Mouse (Mus musculus): ENCODE data around the gene Ppp1r14c. TPM values are rescaled to one million over a fixed set of nuclear protein-coding genes. Genes with fewer than 3 reads are reported as not detected.
"Not testable (repeated sequence)": the region's sequence is repeated elsewhere in the genome, so short reads cannot be mapped to it uniquely, and the experiment has no call there.

The Ppp1r14c gene
- polyA plus RNA-seq, 1 experiment from 2014 or later: 92.5 TPM

DNA sequence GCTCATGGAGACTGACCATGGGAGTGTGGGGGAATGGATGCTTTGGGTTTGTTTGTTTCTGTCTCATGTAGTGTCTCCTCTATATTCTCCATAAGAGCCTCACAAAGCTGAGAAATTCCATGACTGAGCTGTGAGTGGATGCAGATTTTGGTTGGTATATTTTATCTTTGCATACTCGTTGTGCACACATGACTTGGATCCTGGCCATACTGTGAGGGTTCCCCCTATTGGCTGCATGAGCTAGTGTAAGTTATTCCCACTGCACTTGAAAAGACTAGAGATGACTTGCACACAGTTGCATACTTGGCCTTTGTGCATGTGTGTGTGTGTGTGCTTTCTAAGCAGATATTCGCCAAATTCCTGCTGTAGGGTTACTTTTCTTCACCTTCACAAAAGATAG, 40.4 kb downstream of the Ppp1r14c start:
- Histone ChIP-seq H3K4me3 (no peak overlapping the region), H3K27me3 (ENCODE audit: insufficient read depth, poor library complexity, severe bottlenecking) (no peaks in the 10 kb centered on the region), H3K27ac (no peak overlapping the region), H3K36me3 (no peaks in the 10 kb centered on the region), H3K9me3 (no peaks in the 10 kb centered on the region), H3K4me1 (peaks cover 33% of the 10 kb centered on the region)
- DNase-seq (ENCODE audit: low spot score): no peak
- 76% methylated on average over 2 of the region's 2 CpGs for WGBS

DNA sequence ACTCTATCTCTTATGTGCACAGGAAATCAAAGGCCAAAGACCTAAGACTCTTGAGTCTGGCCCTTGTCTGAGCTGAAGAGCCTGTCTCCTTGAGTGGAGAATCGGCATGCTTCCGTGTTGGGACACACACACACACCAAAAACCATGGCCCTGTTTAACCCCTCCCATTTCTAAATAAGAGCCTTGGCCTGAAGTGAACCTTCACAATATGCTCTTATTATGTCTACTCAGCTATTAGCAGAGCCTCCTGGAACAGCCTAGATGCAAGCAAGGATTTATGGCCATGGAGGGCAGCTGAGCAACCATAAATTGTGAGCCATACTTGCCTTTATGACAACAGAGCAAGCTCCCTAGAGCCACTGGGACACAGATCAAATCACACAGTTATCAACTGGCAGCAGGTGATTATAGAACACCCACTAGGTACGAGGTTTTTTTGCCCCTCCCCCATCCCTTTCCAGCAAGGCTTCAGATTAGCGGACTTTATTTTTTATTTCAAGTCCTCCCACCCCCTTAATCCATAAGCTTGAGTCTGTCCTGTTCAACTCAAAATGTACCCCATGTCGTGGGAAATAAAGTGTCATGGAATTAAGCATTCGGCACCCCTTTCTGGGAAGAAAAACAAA, 42.3 kb downstream of the Ppp1r14c start:
- no peak overlapping the region for H3K27ac ChIP-seq
- 60% methylated on average over 6 of the region's 6 CpGs for WGBS

DNA sequence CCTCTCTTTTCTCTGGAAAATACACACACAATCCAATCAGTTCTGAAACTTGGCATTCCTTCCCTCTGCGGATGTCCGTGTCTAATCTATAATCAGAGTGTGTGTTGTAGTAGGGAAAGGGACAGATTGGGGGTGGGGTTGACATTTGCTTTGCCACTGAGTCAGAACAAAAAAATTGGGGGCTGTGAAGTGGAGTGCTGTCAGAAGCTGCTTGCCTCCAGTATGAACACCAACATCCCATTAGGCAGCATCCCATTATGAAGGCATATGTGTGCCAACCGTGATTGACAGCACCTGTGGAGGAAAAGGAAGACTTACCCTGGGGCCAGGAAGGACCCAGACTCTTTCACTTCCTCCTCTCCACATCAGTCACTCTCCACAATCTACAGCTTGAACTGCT, 42.8 kb downstream of the Ppp1r14c start:
- Histone ChIP-seq H3K36me3 (no peaks in the 10 kb centered on the region), H3K4me1 (peaks cover 44% of the 10 kb centered on the region), H3K4me3 (no peak overlapping the region), H3K27me3 (ENCODE audit: insufficient read depth, poor library complexity, severe bottlenecking) (no peaks in the 10 kb centered on the region), H3K27ac (no peak overlapping the region), H3K9me3 (no peaks in the 10 kb centered on the region)
- 51% methylated on average over 3 of the region's 3 CpGs for WGBS
- DNase-seq (ENCODE audit: low spot score): no peak

More for the DNA sequence above, 42.3 kb downstream of the Ppp1r14c start:
- H3K4me1 ChIP-seq: peaks cover 39% of the 10 kb centered on the region
- DNase-seq (ENCODE audit: low spot score): no peak
- H3K27me3 ChIP-seq (ENCODE audit: insufficient read depth, poor library complexity, severe bottlenecking): no peaks in the 10 kb centered on the region
- no peaks in the 10 kb centered on the region for H3K9me3 ChIP-seq
- no peaks in the 10 kb centered on the region for H3K36me3 ChIP-seq
- no peak overlapping the region for H3K4me3 ChIP-seq

DNA sequence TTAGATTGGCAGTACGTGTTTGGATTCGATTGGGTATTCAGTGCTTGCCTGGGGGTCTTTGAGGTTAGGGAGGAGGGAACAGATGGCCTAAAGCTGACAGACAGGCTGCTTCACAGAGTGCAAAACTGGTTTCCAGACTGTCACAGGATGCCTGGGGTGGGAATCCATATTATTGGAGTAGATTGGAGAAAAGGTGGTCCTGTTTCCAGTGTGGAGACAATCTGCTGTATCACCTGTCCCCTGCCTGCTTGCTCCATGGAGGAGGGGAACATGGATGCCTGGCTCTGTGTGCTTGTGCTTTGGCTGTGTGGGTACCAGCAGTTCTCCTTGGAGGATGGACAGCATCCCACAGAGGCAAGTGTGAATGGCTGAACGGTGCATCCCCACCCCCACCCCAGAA, 45.4 kb downstream of the Ppp1r14c start:
- H3K36me3 ChIP-seq: no peaks in the 10 kb centered on the region
- H3K4me1 ChIP-seq: peaks cover 70% of the 10 kb centered on the region
- no peaks in the 10 kb centered on the region for H3K27me3 ChIP-seq (ENCODE audit: insufficient read depth, poor library complexity, severe bottlenecking)
- 0 out of 2 replicates have a peak overlapping the region, but pooled peaks have one; percentile 6 for H3K27ac ChIP-seq
- no peaks in the 10 kb centered on the region for H3K9me3 ChIP-seq
- H3K4me3 ChIP-seq: no peak overlapping the region
- no peak for DNase-seq (ENCODE audit: low spot score)
- WGBS: 58% methylated on average over 3 of the region's 3 CpGs

DNA sequence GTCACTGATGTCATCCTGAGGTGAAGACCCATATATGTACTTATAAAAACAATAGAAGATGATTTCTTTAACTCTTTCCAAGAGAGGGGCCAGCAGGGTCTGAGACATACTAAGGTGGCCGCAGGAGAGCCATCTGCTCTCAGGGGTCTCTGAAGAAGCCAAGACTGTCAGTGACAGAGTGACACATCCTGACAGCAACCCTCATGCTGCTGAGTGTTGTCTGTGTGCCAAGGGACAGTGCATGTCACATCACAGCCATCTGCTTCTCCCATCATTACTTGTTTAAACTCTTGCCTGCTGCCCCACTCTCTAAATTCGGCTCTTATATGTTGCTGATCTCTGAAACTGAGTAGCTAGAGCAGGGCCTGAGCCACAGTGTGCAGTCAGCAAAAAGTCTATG, 45.8 kb downstream of the Ppp1r14c start:
- Histone ChIP-seq H3K27ac (peak overlapping the region; percentile 6; the same call in 1 of the 2 replicates), H3K4me3 (no peak overlapping the region), H3K36me3 (no peaks in the 10 kb centered on the region), H3K4me1 (peaks cover 74% of the 10 kb centered on the region), H3K9me3 (no peaks in the 10 kb centered on the region), H3K27me3 (ENCODE audit: insufficient read depth, poor library complexity, severe bottlenecking) (no peaks in the 10 kb centered on the region)
- 65% methylated on average over 2 of the region's 2 CpGs for WGBS
- DNase-seq (ENCODE audit: low spot score): no peak

DNA sequence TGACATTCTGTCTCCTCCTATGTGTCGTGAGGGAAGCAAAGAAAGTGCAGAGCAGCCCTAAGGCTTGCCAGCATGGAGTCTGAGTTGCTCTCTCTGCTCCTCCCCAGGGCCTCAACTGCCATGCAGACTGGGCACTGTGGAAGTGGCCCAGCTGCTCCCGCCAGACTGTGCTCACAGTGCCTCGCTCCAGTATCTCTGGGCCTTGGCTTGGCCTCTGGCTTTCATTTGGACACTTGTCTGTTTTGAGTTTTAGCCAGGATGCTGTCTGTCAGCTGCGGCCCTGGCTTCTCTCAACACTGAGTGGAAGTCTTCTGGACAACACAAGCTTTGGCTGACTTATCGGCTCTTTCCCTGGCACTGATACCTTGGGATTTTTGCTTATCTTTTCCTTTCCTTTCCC, 49.0 kb downstream of the Ppp1r14c start:
- Histone ChIP-seq H3K4me1 (peaks cover 72% of the 10 kb centered on the region), H3K27ac (peak overlapping the region; percentile 83), H3K27me3 (ENCODE audit: insufficient read depth, poor library complexity, severe bottlenecking) (no peaks in the 10 kb centered on the region), H3K4me3 (no peak overlapping the region), H3K9me3 (no peaks in the 10 kb centered on the region), H3K36me3 (no peaks in the 10 kb centered on the region)
- 11% methylated on average over 5 of the region's 5 CpGs for WGBS
- DNase-seq (ENCODE audit: low spot score): peak; percentile 87

DNA sequence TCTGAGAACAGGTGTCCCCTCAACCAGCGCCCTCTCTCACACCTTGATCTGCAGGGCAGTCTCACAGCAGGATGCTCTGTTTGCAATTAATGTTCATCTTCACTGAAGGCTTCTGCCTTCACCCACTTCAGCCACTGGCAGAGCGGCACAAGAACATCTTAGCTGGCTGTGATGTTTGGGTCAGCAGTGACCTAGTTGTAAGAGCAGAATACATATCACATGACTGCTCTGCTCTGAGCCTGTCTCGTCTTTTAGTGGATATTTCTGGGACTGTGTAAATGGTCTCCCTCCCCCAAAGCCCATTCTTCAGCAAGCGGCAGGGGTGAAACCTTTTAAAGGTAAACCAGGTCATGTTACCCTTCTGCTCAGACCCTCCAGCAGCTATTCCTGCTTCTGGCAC, 50.7 kb downstream of the Ppp1r14c start:
- 48% methylated on average over 4 of the region's 4 CpGs for WGBS
- no peak for DNase-seq (ENCODE audit: low spot score)
- Histone ChIP-seq H3K4me3 (no peak overlapping the region), H3K27me3 (ENCODE audit: insufficient read depth, poor library complexity, severe bottlenecking) (no peaks in the 10 kb centered on the region), H3K36me3 (no peaks in the 10 kb centered on the region), H3K4me1 (peaks cover 75% of the 10 kb centered on the region), H3K9me3 (no peaks in the 10 kb centered on the region), H3K27ac (peak overlapping the region; percentile 79)

DNA sequence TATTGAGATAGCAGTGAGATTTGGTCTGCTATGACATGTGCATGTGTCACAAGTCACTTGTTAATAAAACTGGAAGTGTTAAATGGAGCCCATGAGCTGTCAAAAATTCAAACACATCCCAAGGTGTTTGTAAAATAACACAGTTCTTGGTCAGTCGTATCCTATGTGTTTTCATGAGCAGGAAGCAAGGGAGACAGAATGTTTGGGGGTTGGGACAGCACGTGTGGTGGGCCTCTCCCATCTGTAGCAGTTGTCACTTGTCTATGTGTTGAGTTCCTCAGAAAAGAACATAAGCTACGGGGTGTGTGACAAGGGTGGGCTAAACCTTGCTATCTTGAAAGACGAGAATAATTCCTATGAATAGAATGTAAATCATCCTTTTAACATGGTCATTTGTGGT, 51.6 kb downstream of the Ppp1r14c start:
- Histone ChIP-seq H3K4me1 (peaks cover 66% of the 10 kb centered on the region), H3K36me3 (no peaks in the 10 kb centered on the region), H3K27ac (no peak overlapping the region; the same call in none of the 2 replicates), H3K4me3 (no peak overlapping the region), H3K27me3 (ENCODE audit: insufficient read depth, poor library complexity, severe bottlenecking) (no peaks in the 10 kb centered on the region), H3K9me3 (no peaks in the 10 kb centered on the region)
- DNase-seq (ENCODE audit: low spot score): no peak
- 34% methylated on average over 4 of the region's 4 CpGs for WGBS

DNA sequence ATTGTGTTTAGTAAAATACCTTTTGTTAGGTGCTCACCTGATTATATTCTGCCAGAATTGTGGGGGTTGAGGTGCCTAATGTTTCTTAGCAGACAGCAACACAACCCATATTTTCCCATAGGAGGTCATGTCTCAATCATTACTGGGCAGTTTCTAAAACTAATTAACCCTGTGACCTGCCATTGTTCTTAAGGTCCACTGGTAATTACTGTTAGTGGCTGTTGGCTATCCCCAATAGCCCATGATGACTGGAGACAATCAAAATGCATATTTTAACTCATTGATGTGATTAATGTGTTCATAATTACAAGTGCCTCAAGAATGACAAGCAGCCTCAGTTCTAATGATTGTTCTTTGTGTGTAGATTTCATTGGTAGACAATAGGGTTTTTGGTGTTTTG, 58.2 kb downstream of the Ppp1r14c start:
- Histone ChIP-seq H3K4me1 (peaks cover 21% of the 10 kb centered on the region), H3K27ac (no peak overlapping the region), H3K36me3 (peaks cover 6% of the 10 kb centered on the region; the same call in 1 of the 2 replicates), H3K4me3 (no peak overlapping the region), H3K27me3 (ENCODE audit: insufficient read depth, poor library complexity, severe bottlenecking) (no peaks in the 10 kb centered on the region), H3K9me3 (no peaks in the 10 kb centered on the region)
- no peak for DNase-seq (ENCODE audit: low spot score)

DNA sequence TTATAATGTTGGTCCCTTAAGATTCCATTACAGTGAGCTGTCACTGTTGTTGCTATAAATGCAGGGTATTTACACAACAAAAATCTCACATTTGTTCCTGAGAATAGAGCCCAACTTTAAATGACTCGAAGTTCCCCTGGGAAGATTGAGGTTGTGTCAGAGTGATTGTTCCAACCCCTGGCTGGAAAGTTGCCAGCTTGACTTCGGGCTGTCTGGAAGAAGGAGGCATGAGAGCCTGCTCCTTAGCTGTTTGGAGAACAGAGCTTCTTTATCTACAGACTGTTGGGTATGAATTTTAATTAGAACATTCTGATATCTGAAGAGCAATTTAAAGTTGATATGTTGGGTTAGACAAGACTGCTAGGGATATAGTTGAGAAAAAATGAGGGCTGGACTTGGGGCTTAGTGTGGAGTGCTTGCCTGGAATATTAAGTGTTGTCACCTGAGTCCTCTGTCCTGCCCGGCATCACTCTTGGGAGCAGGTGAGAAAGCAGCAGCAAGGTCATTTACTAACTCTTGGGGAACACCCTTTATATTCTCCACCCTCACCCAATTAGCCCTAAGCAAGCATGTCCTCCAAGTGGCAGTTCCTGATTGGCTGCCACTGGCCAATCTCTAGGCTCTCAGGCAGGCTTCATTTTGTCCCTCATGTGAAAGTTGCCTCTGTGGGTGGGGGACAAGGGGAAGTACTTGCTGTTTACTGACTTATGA, 62.0 kb downstream of the Ppp1r14c start:
- 42% methylated on average over 3 of the region's 3 CpGs for WGBS
- no peaks in the 10 kb centered on the region for H3K9me3 ChIP-seq
- peaks cover 6% of the 10 kb centered on the region; the same call in 1 of the 2 replicates for H3K36me3 ChIP-seq
- H3K27ac ChIP-seq: no peak overlapping the region; the same call in 1 of the 2 replicates
- no peak for DNase-seq (ENCODE audit: low spot score)
- no peaks in the 10 kb centered on the region for H3K27me3 ChIP-seq (ENCODE audit: insufficient read depth, poor library complexity, severe bottlenecking)
- H3K4me3 ChIP-seq: no peak overlapping the region
- peaks cover 31% of the 10 kb centered on the region for H3K4me1 ChIP-seq

DNA sequence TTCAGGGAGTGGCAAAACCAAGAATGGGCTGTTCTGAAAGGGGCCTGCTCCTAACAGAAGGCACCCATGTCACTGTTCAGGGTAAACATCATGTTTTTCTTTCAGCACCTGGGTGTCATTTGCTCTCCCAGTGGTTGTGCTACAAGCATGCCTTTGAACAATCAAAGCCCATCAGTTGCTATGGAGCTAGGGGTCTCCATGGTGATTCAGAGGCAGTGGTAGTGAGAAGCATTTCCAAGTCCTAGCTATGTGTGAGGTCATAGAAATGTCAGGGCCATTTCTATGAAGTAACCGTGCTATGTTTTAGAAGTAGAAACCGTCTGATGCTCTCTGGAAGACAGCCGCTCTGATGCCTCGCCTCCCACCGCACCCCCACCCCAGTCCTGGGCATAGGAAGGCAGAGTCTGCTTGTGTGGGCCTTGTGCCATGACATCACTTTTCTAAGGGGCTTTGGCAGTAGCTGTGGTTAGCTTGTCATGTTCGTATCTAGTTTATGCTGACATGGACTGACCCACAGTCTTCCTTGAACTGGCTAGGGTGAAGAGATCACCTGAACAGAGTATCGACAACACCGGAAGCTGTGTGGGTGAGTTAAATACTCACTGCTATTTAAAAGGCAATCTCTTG, 69.1 kb downstream of the Ppp1r14c start:
- Histone ChIP-seq H3K4me1 (peaks cover 13% of the 10 kb centered on the region), H3K27ac (no peak overlapping the region), H3K36me3 (peaks cover 27% of the 10 kb centered on the region), H3K9me3 (no peaks in the 10 kb centered on the region), H3K4me3 (no peak overlapping the region), H3K27me3 (ENCODE audit: insufficient read depth, poor library complexity, severe bottlenecking) (no peaks in the 10 kb centered on the region)
- WGBS: 90% methylated on average over 8 of the region's 8 CpGs
- DNase-seq (ENCODE audit: low spot score): no peak

DNA sequence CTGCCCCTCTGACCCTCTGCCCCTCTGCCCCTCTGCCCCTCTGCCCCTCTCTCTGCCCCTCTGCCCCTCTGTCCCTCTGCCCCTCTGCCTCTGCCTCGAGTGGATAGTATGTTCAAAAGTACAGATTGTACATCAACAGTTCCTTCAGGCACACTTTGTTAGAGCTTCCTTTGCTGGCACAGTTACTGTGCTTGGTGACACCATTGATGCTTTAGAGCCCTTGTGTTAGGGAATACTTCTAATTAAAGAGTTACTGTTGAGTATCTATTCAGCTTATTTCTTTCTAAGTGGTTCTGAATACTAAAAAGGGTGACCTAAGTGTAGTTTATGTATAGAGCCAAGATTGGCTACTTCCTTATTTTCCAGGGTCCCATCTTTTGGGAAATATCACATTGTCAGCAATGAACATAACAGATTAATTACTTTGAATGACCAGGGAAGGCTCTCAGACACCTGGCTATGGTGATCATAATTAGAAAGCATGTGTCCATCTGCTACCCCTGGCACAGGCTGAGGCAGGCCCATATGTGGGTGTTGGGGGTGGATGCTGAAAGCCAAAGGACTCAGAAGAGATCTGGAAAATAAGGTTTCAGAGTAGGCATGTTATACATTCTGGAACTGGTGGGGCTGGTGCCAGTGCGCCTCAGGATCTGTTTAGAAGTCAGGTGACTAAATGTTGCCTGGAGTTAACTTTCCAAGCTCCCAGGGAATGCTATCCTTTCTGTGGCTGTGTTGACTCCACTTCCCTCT, 75.0 kb downstream of the Ppp1r14c start:
- Histone ChIP-seq H3K4me3 (no peak overlapping the region), H3K27ac (no peak overlapping the region), H3K27me3 (ENCODE audit: insufficient read depth, poor library complexity, severe bottlenecking) (no peaks in the 10 kb centered on the region), H3K36me3 (peaks cover 31% of the 10 kb centered on the region; the same call in 1 of the 2 replicates), H3K9me3 (no peaks in the 10 kb centered on the region), H3K4me1 (no peaks in the 10 kb centered on the region)
- DNase-seq (ENCODE audit: low spot score): no peak
- 67% methylated on average over 2 of the region's 2 CpGs for WGBS

DNA sequence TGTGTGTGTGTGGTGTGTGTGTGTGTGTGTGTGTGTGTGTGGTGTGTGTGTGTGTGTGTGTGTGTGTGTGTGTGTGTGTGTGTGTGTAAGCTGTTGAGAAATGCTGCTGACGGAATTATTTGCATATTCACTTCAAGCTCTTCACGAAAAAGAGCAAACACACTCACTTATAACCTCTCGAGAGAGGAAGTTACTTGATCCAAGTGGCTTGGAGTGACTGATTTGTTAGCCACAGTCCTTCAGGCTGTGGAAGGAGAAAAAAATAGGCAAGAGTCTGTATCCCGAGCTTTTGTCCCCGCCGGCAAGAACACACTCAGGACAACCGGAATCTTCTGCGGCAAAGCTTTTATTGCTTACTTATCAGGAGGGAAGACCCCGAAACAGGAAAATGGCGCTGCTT, 80.9 kb downstream of the Ppp1r14c start:
- H3K4me3 ChIP-seq; DNase-seq (ENCODE audit: low spot score); H3K9me3 ChIP-seq; H3K4me1 ChIP-seq; H3K27ac ChIP-seq; H3K27me3 ChIP-seq (ENCODE audit: insufficient read depth, poor library complexity, severe bottlenecking): not testable (repeated sequence)
- peaks cover 21% of the 10 kb centered on the region; the same call in 1 of the 2 replicates for H3K36me3 ChIP-seq
- 89% methylated on average over 10 of the region's 10 CpGs for WGBS
